Mouse (Mus musculus): ENCODE results near the gene Map4k3. TPM values are rescaled to one million over a fixed set of nuclear protein-coding genes. Genes with fewer than 3 reads are reported as not detected.
"Not testable (repeated sequence)": the region's sequence is repeated elsewhere in the genome, so short reads cannot be mapped to it uniquely, and the experiment has no call there.

The Map4k3 gene
- polyA plus RNA-seq, 1 experiment from 2014 or later: 37.5 TPM

GRCm38 (mm10) chr17:80765204-80765603 is 36.9 kb upstream of the Map4k3 start:
- WGBS: 28% methylated on average over 2 of the region's 2 CpGs
- no peak overlapping the region for H3K4me3 ChIP-seq (ENCODE audit: low read depth, low read length)
- ATAC-seq (peak; percentile 65), DNase-seq (ENCODE audit: low spot score) (peak; percentile 78)
- H3K36me3 ChIP-seq (ENCODE audit: insufficient read depth, low read length): no peaks in the 10 kb centered on the region
- H3K27ac ChIP-seq (ENCODE audit: low read length): no peak overlapping the region
- H3K4me1 ChIP-seq (ENCODE audit: insufficient read depth, low read depth, low read length): peaks cover 4% of the 10 kb centered on the region; the same call in 1 of the 2 replicates
- H3K4me2 ChIP-seq (replicated peaks; ENCODE audit: low read depth, low read length): no peak overlapping the region
- TF ChIP-seq EP300 (IDR thresholded peaks at IDR 0.05) (peak; percentile 69), CTCF (IDR thresholded peaks at IDR 0.05) (no peak)
- H3K9me3 ChIP-seq (ENCODE audit: low read length): no peaks in the 10 kb centered on the region
- no peak overlapping the region for H3K9ac ChIP-seq (replicated peaks; ENCODE audit: low read depth)
- H3K27me3 ChIP-seq (replicated peaks; ENCODE audit: insufficient read depth, low read length): no peaks in the 10 kb centered on the region

- Histone ChIP-seq H3K27me3 (replicated peaks; ENCODE audit: insufficient read depth, low read length) (no peaks in the 10 kb centered on the region), H3K4me2 (replicated peaks; ENCODE audit: low read depth, low read length) (no peak overlapping the region), H3K27ac (ENCODE audit: low read length) (no peak overlapping the region), H3K4me1 (ENCODE audit: insufficient read depth, low read depth, low read length) (peaks cover 4% of the 10 kb centered on the region; the same call in 1 of the 2 replicates), H3K36me3 (ENCODE audit: insufficient read depth, low read length) (no peaks in the 10 kb centered on the region), H3K4me3 (ENCODE audit: low read depth, low read length) (no peak overlapping the region), H3K9ac (replicated peaks; ENCODE audit: low read depth) (no peak overlapping the region), H3K9me3 (ENCODE audit: low read length) (no peaks in the 10 kb centered on the region)
- TF ChIP-seq EP300 (IDR thresholded peaks at IDR 0.05) (no peak), CTCF (IDR thresholded peaks at IDR 0.05) (no peak)
- ATAC-seq (peak; percentile 16; the same call in 1 of the 2 replicates), DNase-seq (ENCODE audit: low spot score) (peak; percentile 50)
- WGBS: 18% methylated on average over 11 of the region's 11 CpGs
Measured at GRCm38 (mm10) chr17:80763065-80763681, 34.9 kb upstream of the Map4k3 start.

- H3K36me3 ChIP-seq (ENCODE audit: insufficient read depth, low read length): no peaks in the 10 kb centered on the region
- no peak overlapping the region for H3K9ac ChIP-seq (replicated peaks; ENCODE audit: low read depth)
- no peak for DNase-seq (ENCODE audit: low spot score)
- no peak overlapping the region for H3K27ac ChIP-seq (ENCODE audit: low read length)
- WGBS: 70% methylated on average over 9 of the region's 9 CpGs
- no peak overlapping the region for H3K4me2 ChIP-seq (replicated peaks; ENCODE audit: low read depth, low read length)
- H3K9me3 ChIP-seq (ENCODE audit: low read length): no peaks in the 10 kb centered on the region
- no peak for ATAC-seq
- TF ChIP-seq EP300 (IDR thresholded peaks at IDR 0.05) (no peak), CTCF (IDR thresholded peaks at IDR 0.05) (no peak)
- no peaks in the 10 kb centered on the region for H3K27me3 ChIP-seq (replicated peaks; ENCODE audit: insufficient read depth, low read length)
- no peak overlapping the region for H3K4me3 ChIP-seq (ENCODE audit: low read depth, low read length)
- peaks cover 4% of the 10 kb centered on the region; the same call in 1 of the 2 replicates for H3K4me1 ChIP-seq (ENCODE audit: insufficient read depth, low read depth, low read length)
Measured at GRCm38 (mm10) chr17:80762391-80763040, 34.2 kb upstream of the Map4k3 start.

- H3K27ac ChIP-seq (ENCODE audit: low read length): not testable (repeated sequence)
Measured at GRCm38 (mm10) chr17:80761191-80761590, 32.9 kb upstream of the Map4k3 start.

GRCm38 (mm10) chr17:80760344-80761145 is 32.3 kb upstream of the Map4k3 start:
- no peak overlapping the region for H3K4me3 ChIP-seq (ENCODE audit: low read depth, low read length)
- H3K27ac ChIP-seq (ENCODE audit: low read length): no peak overlapping the region
- 84% methylated on average over 16 of the region's 16 CpGs for WGBS
- peaks cover 4% of the 10 kb centered on the region; the same call in 1 of the 2 replicates for H3K4me1 ChIP-seq (ENCODE audit: insufficient read depth, low read depth, low read length)
- H3K36me3 ChIP-seq (ENCODE audit: insufficient read depth, low read length): no peaks in the 10 kb centered on the region
- ATAC-seq (no peak), DNase-seq (ENCODE audit: low spot score) (no peak)
- no peaks in the 10 kb centered on the region for H3K27me3 ChIP-seq (replicated peaks; ENCODE audit: insufficient read depth, low read length)
- no peak overlapping the region for H3K9ac ChIP-seq (replicated peaks; ENCODE audit: low read depth)
- H3K4me2 ChIP-seq (replicated peaks; ENCODE audit: low read depth, low read length): no peak overlapping the region
- TF ChIP-seq EP300 (IDR thresholded peaks at IDR 0.05) (no peak), CTCF (IDR thresholded peaks at IDR 0.05) (no peak)
- no peaks in the 10 kb centered on the region for H3K9me3 ChIP-seq (ENCODE audit: low read length)

More at GRCm38 (mm10) chr17:80761191-80761590, 32.9 kb upstream of the Map4k3 start:
- 92% methylated on average over 8 of the region's 8 CpGs for WGBS
- not testable (repeated sequence) for H3K36me3 ChIP-seq (ENCODE audit: insufficient read depth, low read length); DNase-seq (ENCODE audit: low spot score); ATAC-seq; H3K4me1 ChIP-seq (ENCODE audit: insufficient read depth, low read depth, low read length); H3K9me3 ChIP-seq (ENCODE audit: low read length); H3K27me3 ChIP-seq (replicated peaks; ENCODE audit: insufficient read depth, low read length); H3K4me2 ChIP-seq (replicated peaks; ENCODE audit: low read depth, low read length); H3K4me3 ChIP-seq (ENCODE audit: low read depth, low read length); H3K9ac ChIP-seq (replicated peaks; ENCODE audit: low read depth)

- H3K27me3 ChIP-seq (replicated peaks; ENCODE audit: insufficient read depth, low read length): no peaks in the 10 kb centered on the region
- H3K9me3 ChIP-seq (ENCODE audit: low read length): no peaks in the 10 kb centered on the region
- peak; percentile 37 for DNase-seq (ENCODE audit: low spot score)
- TF ChIP-seq EP300 (IDR thresholded peaks at IDR 0.05) (0 out of 2 replicates have a peak, but pooled peaks have one; percentile 22), CTCF (IDR thresholded peaks at IDR 0.05) (no peak)
- 56% methylated on average over 5 of the region's 5 CpGs for WGBS
- peak overlapping the region; percentile 7; the same call in 1 of the 2 replicates for H3K27ac ChIP-seq (ENCODE audit: low read length)
- no peaks in the 10 kb centered on the region for H3K36me3 ChIP-seq (ENCODE audit: insufficient read depth, low read length)
- ATAC-seq: peak; percentile 83
- H3K9ac ChIP-seq (replicated peaks; ENCODE audit: low read depth): no peak overlapping the region
- H3K4me3 ChIP-seq (ENCODE audit: low read depth, low read length): no peak overlapping the region
- H3K4me1 ChIP-seq (ENCODE audit: insufficient read depth, low read depth, low read length): peaks cover 7% of the 10 kb centered on the region; the same call in 1 of the 2 replicates
- H3K4me2 ChIP-seq (replicated peaks; ENCODE audit: low read depth, low read length): no peak overlapping the region
Measured at GRCm38 (mm10) chr17:80756043-80756442, 27.8 kb upstream of the Map4k3 start.

Data from lung, postnatal 0 days (tissue).